Mouse (Mus musculus) ES-E14 (cell line): ENCODE measurements at regions not wholly inside any gene's neighbourhood (a gene's known extent, or its start where the extent isn't known, plus 50 kb on each side); places are given as distances from the start of the nearest gene placed in this dataset.

Experiments used
- DNase-seq: peaks from one replicate; pipeline ENCODE4 v3.0.0-alpha.2; 2013; ENCODE audit warnings: low read depth, low spot score
- H3K27ac ChIP-seq: 2 replicates; pipeline ENCODE4 v1.5.1; 2012; ENCODE audit warnings: low read depth, mild to moderate bottlenecking, low read length, moderate library complexity, mixed read lengths; ENCODE audit not compliant: poor library complexity, insufficient read depth, severe bottlenecking
- H3K36me3 ChIP-seq: 2 replicates; pipeline ENCODE4 v1.6.1; 2012; ENCODE audit warnings: mild to moderate bottlenecking, low read length, moderate library complexity, mixed read lengths; ENCODE audit not compliant: control insufficient read depth, poor library complexity, insufficient read depth, severe bottlenecking
- H3K4me1 ChIP-seq, 2 experiments: fragments of 150-350 bp in 1 of 2; sonication (generic) in 1 of 2; 2 replicates each; pipeline ENCODE4 v1.6.1; 2012; ENCODE audit warnings: low read length in 2 of 2, mild to moderate bottlenecking in 1 of 2, mixed read lengths in 1 of 2; ENCODE audit not compliant: control insufficient read depth in 2 of 2, insufficient read depth in 2 of 2, poor library complexity in 1 of 2
- H3K4me3 ChIP-seq, 2 experiments: fragments of 150-350 bp in 1 of 2; sonication (generic) in 1 of 2; 2 replicates each; pipeline ENCODE4 v1.5.1; 2012; ENCODE audit warnings: low read length in 2 of 2, low read depth in 1 of 2, mild to moderate bottlenecking in 1 of 2, mixed read lengths in 1 of 2; ENCODE audit not compliant: insufficient read depth in 1 of 2, poor library complexity in 1 of 2, severe bottlenecking in 1 of 2
- H3K9ac ChIP-seq: 2 replicates; pipeline ENCODE4 v1.6.1; 2012; ENCODE audit warnings: low read depth, mild to moderate bottlenecking, low read length, mixed read lengths; ENCODE audit not compliant: poor library complexity, insufficient read depth, severe bottlenecking
- H3K9me3 ChIP-seq: fragments of 150-350 bp; sonication (generic); 2 replicates; pipeline ENCODE4 v1.6.1; 2012; ENCODE audit warnings: low read depth, mild to moderate bottlenecking, low read length; ENCODE audit not compliant: control insufficient read depth, insufficient read depth
- CHD2 ChIP-seq: IDR thresholded peaks from 2 replicates; pipeline ENCODE4 v1.6.1; 2014; ENCODE audit warnings: mild to moderate bottlenecking, low read depth, low read length, inconsistent platforms
- HCFC1 ChIP-seq: IDR thresholded peaks from 2 replicates; pipeline ENCODE4 v1.6.1; 2012; ENCODE audit warnings: low read length, inconsistent platforms, borderline replicate concordance; ENCODE audit not compliant: insufficient read depth
- MAFK ChIP-seq: IDR thresholded peaks from 2 replicates; pipeline ENCODE4 v1.6.1; 2014; ENCODE audit warnings: mild to moderate bottlenecking, low read depth, low read length, inconsistent platforms; ENCODE audit not compliant: insufficient read depth
- ZC3H11A ChIP-seq: IDR thresholded peaks from 2 replicates; pipeline ENCODE4 v1.6.1; 2012; ENCODE audit warnings: low read depth, mild to moderate bottlenecking, inconsistent platforms, low read length, borderline replicate concordance
- ZNF384 ChIP-seq: IDR thresholded peaks from 2 replicates; pipeline ENCODE4 v1.6.1; 2012; ENCODE audit warnings: low read depth, low read length, inconsistent platforms
- in situ Hi-C, 2 experiments: fragments of 600-800 bp; cut with MboI; formaldehyde crosslinking; loops; one replicate each; pipeline ENCODE4 v1.15.1; 2025; ENCODE audit warnings: low sequenced_read_pairs in 2 of 2, inconsistent platforms in 1 of 2; ENCODE audit not compliant: unreplicated experiment in 2 of 2

DNA sequence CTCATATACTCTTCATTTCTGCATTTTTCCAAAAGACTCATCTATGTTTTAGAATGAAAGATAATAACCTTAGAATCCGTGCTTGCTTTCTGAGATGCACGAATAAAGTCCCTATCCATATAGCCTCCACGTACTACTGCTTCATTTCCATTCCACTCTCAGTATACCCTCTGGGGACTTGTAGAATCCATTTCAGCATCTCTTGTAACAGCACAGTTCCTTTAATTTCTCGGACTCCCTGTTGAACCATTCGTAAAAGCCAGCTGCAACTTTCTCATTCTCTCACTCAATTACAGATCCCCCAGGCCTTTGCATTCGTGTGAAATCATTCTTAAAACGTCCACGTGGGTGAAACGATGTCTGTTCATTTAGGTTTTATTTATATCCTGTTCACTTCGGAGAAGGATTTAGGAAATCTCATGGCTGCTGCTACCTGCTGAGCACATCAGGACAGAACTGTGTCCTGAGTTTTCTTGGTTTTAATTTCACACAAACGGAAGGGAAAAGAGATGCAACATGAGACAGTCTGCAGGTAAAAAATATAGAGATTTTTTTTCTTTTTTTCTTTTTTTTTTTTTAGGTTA lies 631.4 kb downstream of the Bckdhb start:
- TF ChIP-seq MAFK (no peak), HCFC1 (no peak), ZNF384 (no peak), CHD2 (no peak), ZC3H11A (no peak)

DNA sequence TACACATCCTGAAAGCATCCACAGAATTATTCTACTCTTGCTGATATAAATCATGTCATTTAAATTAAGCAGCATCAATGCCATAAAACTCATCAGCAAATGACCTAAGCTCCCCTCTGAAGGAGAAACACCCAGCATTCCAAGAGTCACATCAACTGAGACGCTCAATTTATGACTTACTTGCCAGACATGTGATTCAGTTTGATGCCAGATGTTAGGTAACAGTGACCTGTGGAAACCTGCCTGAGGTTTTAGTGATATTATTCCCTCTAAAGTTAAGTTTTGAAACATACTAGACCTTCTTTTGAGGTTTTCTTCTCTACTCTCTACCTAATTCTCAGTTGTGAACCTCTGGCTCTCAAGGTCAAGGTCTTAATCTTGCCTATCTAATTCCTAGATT lies 633.4 kb downstream of the Bckdhb start:
- in situ Hi-C loops = no loop called here
- no peaks in the 10 kb centered on the region for H3K36me3 ChIP-seq
- no peak overlapping the region for H3K27ac ChIP-seq
- H3K4me3 ChIP-seq = no peak overlapping the region
- DNase-seq = no peak
- H3K4me1 ChIP-seq = no peaks in the 10 kb centered on the region
- no peak for TF ChIP-seq ZNF384
- TF ChIP-seq MAFK = no peak
- no peak for TF ChIP-seq CHD2
- no peak for TF ChIP-seq ZC3H11A
- no peak for TF ChIP-seq HCFC1
- no peaks in the 10 kb centered on the region for H3K9me3 ChIP-seq
- H3K9ac ChIP-seq = no peak overlapping the region

More for the DNA sequence above, 631.4 kb downstream of the Bckdhb start:
- in situ Hi-C loops = no loop called here
- Histone ChIP-seq H3K9me3 (no peaks in the 10 kb centered on the region), H3K27ac (no peak overlapping the region), H3K9ac (no peak overlapping the region), H3K36me3 (no peaks in the 10 kb centered on the region), H3K4me3 (no peak overlapping the region), H3K4me1 (no peaks in the 10 kb centered on the region)
- no peak for DNase-seq

DNA sequence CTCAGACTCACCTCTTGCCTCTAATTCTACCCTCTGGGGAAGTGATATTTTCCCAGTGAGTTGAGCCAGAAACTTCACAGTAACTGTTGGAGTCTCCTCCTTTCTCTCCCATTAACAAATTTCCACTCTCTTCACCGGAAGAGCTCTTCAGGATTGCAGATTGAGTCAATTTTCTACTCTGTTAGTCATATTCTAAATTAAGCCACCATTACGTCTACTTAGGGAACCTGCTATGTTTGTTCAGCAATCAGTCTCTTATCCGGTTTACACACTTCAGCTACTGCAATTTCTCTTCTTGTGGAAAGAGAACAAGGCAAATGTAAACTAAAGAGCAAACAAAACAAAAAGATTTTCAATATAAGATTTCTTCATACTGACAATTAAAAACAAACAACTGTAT lies 644.6 kb downstream of the Bckdhb start:
- Histone ChIP-seq H3K9ac (no peak overlapping the region), H3K4me3 (no peak overlapping the region), H3K27ac (no peak overlapping the region), H3K9me3 (no peaks in the 10 kb centered on the region), H3K4me1 (no peaks in the 10 kb centered on the region), H3K36me3 (no peaks in the 10 kb centered on the region)
- no peak for DNase-seq
- in situ Hi-C loops = no loop called here
- TF ChIP-seq HCFC1 = no peak
- no peak for TF ChIP-seq CHD2
- no peak for TF ChIP-seq MAFK
- no peak for TF ChIP-seq ZNF384
- no peak for TF ChIP-seq ZC3H11A

DNA sequence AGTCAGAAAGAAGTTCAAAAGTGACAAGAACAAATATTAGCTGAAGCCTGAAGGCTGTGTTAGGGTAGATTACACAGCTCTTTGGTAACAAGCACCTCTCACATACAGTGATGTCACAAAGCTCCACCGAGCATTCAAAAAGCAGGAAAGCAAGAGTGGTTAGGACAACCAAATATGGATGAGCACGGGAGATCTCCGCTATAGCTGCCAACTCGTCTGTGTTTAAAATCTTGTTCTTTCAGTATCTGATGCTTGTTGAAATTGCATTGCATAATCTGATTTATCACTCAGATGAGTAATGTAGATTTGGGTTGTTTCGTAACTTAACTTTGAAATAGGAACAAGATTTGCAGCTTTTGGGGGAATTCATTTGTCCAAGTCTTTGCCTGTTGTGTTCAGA lies 652.8 kb downstream of the Bckdhb start:
- Histone ChIP-seq H3K9ac (no peak overlapping the region), H3K4me3 (no peak overlapping the region), H3K9me3 (no peaks in the 10 kb centered on the region), H3K36me3 (no peaks in the 10 kb centered on the region), H3K27ac (no peak overlapping the region), H3K4me1 (no peaks in the 10 kb centered on the region)
- no peak for TF ChIP-seq HCFC1
- no peak for TF ChIP-seq MAFK
- no peak for TF ChIP-seq ZC3H11A
- no peak for TF ChIP-seq ZNF384
- TF ChIP-seq CHD2 = no peak
- no peak for DNase-seq
- in situ Hi-C loops = no loop called here

DNA sequence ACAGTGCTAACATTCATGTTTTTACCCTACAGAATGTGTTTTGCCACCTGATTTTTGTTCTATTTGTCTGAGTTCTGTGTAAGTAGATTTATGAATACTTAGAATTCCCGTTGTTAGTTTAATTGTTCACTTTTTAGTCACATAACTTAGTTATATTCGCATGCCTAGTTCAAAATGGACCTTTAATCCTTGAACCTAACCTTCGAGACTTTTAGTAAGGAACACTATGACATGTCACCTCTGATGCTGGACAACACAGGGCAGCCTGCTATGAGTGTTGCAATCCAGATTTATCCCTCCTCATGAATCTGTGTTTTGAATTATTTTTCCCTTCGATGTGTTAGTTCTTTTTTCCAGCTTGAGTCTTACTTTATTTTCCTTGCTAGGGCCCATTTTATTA lies 662.8 kb downstream of the Bckdhb start:
- Histone ChIP-seq H3K36me3 (no peaks in the 10 kb centered on the region), H3K4me1 (no peaks in the 10 kb centered on the region), H3K9ac (no peak overlapping the region), H3K4me3 (no peak overlapping the region), H3K9me3 (no peaks in the 10 kb centered on the region), H3K27ac (no peak overlapping the region)
- DNase-seq = no peak
- in situ Hi-C loops = no loop called here
- TF ChIP-seq CHD2 = no peak
- TF ChIP-seq MAFK = no peak
- TF ChIP-seq HCFC1 = no peak
- no peak for TF ChIP-seq ZC3H11A
- TF ChIP-seq ZNF384 = no peak
